Mouse (Mus musculus): ENCODE measurements around the gene Aagab.

The Aagab gene

DNA sequence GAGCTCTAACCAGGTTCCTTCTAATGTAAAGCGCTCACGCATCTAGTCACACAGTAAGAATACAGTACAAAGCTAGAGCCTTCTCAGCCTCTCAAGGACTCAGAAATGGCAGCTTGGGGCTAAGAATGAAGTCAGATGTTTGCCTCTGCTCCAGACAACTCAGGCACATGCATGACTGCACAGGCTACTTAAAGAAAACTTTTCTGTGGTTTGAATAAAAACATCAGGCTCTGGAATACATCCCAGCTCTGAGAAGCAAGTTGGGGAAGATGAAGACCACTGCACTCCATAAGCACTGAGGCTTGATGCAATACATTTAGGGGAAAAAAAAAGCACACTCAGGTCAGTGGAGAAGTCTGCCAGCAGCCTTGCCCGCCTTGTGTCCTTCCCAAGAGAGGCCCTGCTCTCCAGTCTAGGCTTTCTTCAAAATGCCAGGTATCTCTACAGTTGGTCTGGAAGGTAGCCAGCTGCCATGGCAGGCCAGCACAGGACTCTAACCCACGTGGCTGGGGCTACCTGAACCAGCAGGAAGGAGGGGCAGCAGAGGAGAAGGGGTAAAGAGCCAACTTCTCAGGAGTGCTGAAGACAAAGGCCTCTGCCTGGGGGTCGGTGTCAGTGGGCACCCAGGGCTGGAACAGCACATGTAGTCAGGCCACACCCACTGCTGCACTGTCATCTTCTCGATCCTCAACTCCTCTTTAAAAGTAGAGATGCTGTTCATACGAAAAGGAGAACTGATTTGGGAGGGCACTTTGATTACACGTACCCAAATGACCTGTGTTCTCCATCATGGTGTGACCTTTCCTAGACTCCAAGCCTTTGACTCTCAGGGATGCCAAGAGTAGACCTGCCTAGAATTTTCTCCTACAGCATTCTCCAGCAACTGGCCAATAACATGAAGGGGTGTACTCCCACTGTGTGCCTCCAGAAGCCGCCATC, 45.4 kb downstream of the Aagab start:
- DNase-seq (ENCODE audit: low spot score), result no peak

- DNase-seq (ENCODE audit: low spot score), result no peak
Measured at GRCm38 (mm10) chr9:63648520-63648918, 46.1 kb downstream of the Aagab start.

GRCm38 (mm10) chr9:63649841-63650545, 47.5 kb downstream of the Aagab start:
- peak; percentile 39 for DNase-seq (ENCODE audit: low spot score)

DNA sequence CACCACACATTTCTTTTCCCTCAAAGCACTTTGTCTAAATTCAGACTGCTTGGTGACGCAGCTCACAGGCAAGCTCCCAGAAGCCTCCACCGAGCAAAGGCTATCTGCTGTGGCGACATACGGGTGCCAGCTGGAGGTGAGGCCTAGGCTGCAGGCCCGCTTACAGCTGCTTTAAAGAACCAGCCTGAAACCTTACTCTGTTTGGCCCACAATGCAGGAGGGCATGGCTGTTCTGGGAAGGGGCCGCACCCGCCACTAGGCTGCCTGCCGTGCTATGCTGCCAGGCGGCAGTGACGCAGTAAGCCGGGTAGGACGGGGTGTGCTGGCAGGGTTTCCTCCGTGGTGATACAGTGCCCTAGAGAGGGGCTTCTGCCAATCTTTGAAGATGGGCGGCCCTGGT, 48.4 kb downstream of the Aagab start:
- DNase-seq (ENCODE audit: low spot score), result no peak

DNA sequence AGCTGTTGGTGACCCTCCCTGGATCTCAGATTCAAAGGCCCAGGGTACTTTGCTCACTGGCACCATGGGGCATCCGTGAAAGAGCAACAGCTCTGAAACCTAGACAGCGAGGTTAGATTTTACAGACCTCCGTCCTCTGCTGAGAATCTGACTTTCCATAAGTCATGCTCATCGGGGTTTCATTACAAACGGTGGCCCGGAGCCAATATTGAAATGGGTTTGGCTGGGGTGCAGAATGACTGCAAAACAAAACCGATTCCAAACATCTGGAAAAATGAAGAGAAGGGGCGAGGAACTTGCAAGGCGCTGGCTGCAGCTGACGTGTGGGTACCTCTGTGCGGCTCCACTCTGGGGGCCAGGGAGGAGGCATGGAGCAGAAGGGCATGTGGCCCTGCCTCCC, 49.1 kb downstream of the Aagab start:
- DNase-seq (ENCODE audit: low spot score), result peak; percentile 78

DNA sequence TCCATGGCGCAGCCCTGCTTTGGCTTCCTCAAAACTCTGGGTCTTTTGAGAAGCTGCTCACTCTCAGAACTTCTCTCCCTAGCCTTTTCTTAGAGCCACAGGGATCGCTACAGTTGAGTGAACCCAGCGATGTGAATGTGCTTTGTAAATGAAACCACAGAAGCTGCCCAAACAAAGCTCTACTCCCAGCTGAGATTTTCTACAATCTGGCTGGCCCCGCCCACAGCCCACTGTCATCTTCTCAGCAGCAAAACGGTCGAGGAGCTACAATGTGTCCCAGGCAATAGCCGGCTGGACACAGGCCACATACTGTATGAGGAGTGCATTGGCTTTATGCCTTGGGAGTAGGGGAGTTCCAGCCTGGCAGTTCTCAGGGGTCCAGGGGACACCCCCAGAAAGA, 51.2 kb downstream of the Aagab start:
- no peak for DNase-seq (ENCODE audit: low spot score)

DNA sequence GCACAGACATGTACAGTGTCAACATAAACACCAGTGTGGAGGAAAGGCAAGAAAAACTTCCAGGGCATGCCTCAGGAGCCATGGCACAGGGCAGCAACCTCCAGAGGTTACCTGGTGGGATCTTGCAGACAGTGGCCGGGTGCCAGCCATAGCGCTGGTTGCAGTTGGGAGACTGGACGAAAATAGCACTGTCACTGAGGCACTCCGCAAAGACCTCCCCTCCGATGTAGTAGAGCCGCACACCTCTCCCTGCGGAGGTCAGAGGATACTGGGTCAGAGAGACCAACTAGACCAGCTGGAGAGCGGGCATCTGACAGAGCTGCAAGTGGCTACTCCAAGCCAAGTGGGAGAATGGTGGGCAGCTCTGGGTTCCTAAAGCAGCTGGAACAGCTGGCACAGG, 52.1 kb downstream of the Aagab start:
- DNase-seq (ENCODE audit: low spot score), result no peak

DNA sequence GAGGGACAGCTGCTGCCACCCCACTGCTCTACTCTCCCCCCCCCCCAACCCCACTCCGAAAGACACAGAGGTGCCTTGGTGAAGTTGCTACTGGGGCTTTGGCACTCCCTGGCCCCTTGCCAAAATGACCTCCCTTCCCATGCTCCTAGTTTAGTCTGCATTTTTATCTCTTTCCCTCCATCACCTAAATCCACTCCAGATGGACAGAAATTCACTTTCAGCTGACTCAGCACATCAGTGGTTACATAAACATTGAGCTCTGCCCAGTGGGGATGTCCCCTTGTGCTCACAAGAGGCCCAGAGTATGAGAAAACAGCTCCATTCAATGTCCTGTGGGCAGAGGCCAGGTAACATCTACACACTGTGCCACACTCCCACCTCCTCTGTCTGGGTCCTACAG, 52.6 kb downstream of the Aagab start:
- peak; percentile 62 for DNase-seq (ENCODE audit: low spot score)

DNA sequence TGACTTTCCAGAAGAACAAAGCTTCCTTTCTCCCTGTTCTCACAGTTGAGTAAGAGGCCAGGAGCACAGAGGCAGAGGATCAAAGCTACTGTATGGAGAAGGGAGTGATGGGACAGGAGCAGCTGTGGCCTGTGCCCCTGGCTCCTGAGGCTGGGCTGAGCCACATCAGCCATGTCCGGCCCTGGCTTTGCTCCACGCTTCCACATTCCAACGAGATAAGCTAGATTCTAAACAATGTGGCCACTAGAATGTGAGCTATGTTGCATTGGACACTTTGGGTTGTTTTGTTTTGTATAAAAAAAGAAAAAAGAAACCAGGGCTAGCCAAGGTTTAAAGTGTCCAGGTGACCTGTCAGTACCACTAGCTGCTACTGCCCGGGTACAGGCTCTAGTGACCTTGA, 54.7 kb downstream of the Aagab start:
- DNase-seq (ENCODE audit: low spot score), result no peak

DNA sequence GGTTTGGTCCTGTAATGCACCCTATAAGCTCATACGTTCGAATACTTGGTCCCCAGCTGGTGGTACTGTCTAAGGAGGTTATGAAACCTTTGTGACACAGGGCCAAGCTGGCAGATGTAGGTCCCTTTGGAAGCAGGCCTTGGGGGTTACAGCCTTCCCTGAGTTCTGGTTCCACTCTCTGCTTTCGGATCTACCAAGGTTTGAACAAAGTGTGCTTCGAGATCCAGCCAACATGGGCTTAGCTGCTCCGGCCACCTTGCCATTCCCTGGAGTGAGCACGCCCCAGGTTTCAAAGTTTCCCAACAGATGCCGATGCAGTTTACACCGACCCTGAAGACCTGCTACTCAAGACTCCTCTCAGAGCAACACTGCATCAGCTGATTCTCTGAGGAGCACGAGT, 56.0 kb downstream of the Aagab start:
- DNase-seq (ENCODE audit: low spot score), result no peak

DNA sequence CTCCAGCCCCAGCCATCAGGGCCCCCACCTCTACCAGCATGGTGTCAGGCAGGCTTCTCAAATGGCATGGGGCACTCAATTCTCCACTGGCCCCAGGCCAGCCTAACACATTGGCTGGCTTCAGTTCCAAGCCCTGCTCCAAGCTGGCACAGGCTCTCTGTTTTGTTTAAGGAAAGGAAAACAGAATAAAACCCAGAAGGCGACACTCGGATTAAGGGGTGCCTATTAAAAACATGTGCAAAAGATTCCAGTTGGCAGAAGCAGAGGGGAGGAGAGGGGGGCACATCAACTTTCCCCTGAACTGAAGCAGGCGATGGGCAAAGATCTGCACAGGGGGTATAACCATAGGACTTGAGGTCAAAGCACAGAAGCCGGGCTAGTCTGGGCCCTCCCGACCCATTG, 56.5 kb downstream of the Aagab start:
- DNase-seq (ENCODE audit: low spot score), result peak; percentile 87

GRCm38 (mm10) chr9:63660061-63660460, 57.6 kb downstream of the Aagab start:
- no peak for DNase-seq (ENCODE audit: low spot score)

GRCm38 (mm10) chr9:63660691-63661090, 58.2 kb downstream of the Aagab start:
- DNase-seq (ENCODE audit: low spot score), result no peak

GRCm38 (mm10) chr9:63662759-63663158, 60.3 kb downstream of the Aagab start:
- no peak for DNase-seq (ENCODE audit: low spot score)

GRCm38 (mm10) chr9:63663222-63663621, 60.8 kb downstream of the Aagab start:
- no peak for DNase-seq (ENCODE audit: low spot score)

DNA sequence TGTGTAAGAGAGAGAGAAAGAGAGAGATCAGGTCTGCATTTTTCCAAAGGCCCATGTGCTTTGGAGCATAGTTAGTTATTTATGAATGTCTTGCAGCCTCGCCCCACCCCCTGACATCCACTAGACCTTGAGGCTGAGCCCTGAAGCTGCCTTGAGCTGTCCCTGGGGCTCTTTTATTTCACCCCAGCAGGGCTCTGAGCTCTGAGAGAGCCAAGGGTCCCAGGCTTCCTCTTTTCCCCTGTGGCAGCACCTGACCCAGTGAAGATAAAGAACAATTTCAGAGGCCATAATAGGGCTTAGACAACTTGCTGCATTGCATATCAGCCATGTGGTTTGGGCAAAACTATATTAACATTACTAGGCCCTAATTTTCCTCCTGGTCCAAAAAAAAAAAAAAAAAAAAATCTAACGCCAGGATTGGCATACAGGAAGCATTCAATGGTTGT, 61.9 kb downstream of the Aagab start:
- DNase-seq (ENCODE audit: low spot score), result no peak

- no peak for DNase-seq (ENCODE audit: low spot score)
Measured at GRCm38 (mm10) chr9:63664792-63665646, 62.6 kb downstream of the Aagab start.

DNA sequence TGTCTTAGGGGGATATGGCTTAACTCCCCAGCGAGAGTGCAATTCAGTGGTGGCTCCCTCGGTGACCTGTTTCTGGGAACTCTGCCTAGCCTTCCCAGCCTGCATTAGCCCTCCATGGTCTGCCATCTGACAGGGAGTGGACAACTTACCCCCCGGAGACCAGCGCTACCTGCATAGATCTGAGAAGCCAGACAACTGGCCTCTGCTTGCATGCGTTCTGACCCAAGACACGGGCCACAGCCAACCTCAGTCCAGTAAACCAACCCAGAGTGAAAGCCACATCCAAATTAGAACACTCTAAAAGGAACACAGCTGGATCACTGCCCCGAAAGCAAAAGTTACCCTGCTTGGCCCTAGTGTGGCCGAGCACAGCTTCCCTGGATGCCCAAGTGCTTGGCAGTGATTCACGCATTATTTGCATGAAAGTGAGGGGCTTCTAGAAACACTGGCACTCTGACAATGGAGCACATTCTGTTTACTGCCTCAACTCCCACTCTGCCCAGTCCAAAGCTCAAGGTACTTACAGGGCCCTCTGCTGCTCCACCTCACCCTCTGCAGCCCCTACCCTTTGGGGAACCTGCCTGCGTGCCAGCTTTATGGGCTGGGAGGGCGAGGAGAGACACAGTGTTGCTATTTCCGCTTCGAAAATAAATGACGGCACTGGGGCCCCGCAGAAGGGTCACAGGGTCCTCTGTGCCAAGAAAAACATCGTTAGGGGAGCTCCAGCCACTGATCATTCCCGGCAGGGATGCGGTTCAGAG, 64.3 kb downstream of the Aagab start:
- DNase-seq (ENCODE audit: low spot score), result peak; percentile 66

GRCm38 (mm10) chr9:63667373-63667724, 64.9 kb downstream of the Aagab start:
- DNase-seq (ENCODE audit: low spot score), result no peak

DNA sequence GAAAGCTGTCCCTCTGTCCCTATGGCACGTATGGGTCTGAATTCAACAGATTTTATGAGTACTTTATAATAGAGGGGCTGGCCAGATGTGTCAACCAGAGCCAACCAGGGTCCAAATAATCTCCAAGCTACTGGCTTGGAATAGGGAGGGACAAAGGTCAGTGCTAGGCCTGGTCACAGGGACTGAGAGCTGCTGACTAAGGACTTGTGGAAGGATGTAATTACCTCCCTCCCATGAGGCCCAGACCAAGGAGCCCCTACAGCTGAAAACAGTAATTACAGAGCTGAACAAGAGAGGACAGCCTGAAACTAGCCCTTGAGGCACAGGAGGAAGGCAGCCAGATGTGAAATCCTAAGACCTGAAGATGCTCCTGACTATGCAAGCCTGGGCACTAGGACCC, 66.2 kb downstream of the Aagab start:
- DNase-seq (ENCODE audit: low spot score), result no peak

GRCm38 (mm10) chr9:63669816-63670215, 67.4 kb downstream of the Aagab start:
- no peak for DNase-seq (ENCODE audit: low spot score)
